Mouse (Mus musculus) lung, postnatal 0 days (tissue): ENCODE measurements around the gene Plxnd1.

Experiments
- CTCF ChIP-seq: IDR thresholded peaks from 2 replicates; pipeline ENCODE4 v1.5.1; 2016; ENCODE audit warnings: antibody characterized with exemption, mild to moderate bottlenecking
- EP300 ChIP-seq: IDR thresholded peaks from 2 replicates; pipeline ENCODE4 v1.6.1; 2016; ENCODE audit warnings: antibody characterized with exemption, mild to moderate bottlenecking, control low read depth

DNA sequence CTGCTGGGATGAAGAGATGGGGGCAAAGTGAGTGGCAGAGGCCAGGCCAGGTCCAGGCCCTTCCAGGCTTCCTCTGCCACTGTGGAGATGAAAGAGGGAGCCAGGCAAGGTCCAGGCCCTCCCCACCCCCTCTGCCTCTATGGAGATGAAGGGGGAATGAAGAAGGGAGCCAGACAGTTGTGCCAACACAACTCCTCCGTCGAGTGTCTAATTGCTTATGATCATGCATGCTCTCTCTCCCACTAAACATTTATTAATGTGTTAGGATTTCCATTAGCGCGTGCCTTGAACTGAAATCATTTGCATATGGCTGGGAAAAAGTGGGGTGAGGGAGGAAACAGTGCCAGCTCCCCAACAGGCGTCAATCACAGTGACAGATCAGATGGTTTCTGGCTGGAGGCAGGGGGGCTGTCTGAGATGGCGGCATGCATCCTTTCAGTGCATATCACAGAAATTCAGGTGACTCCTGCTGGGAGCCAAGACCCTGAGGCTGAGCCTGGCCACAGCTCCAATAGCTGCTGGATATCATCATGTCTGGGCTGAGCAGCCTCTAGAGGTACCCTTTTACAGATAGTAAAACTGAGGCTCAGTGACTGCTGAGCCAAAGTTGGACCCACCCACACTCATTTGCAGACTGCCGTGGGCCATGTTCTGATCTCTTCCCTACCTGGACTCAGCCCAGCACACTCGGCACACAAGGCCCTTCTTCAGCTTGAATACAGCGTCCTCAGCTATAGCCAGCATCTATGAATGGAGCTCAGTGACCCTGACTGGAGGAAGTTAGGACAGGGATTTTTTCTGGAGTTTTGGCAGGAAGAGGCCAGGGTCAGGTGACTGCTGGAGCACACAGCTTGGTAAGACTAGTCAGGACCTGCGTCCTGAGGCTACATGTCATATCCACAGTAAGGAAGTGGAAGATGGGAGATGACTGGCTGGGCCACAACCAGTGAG lies 67.2 kb downstream of the Plxnd1 start:
- TF ChIP-seq CTCF = no peak
- no peak for TF ChIP-seq EP300
